Mouse (Mus musculus) right cerebral cortex, postnatal 14 days (tissue): ENCODE results near the gene A130010J15Rik.

Experiments used
- DNase-seq: peaks from one replicate; pipeline ENCODE4 v3.0.0; 2022

Gene A130010J15Rik

GRCm38 (mm10) chr1:193156316-193157110 lies 11.3 kb upstream of the A130010J15Rik start:
- no peak for DNase-seq

GRCm38 (mm10) chr1:193157111-193157492 lies 10.7 kb upstream of the A130010J15Rik start:
- no peak for DNase-seq

- DNase-seq, result no peak
These were observed 8.7 kb upstream of the A130010J15Rik start for GRCm38 (mm10) chr1:193159163-193159562.

GRCm38 (mm10) chr1:193159613-193160012 lies 8.2 kb upstream of the A130010J15Rik start:
- DNase-seq, result no peak

- peak; percentile 51 for DNase-seq
These were observed 7.4 kb upstream of the A130010J15Rik start for GRCm38 (mm10) chr1:193160317-193161032.

GRCm38 (mm10) chr1:193169228-193169627 lies 1.4 kb downstream of the A130010J15Rik start:
- no peak for DNase-seq

- DNase-seq, result no peak
These were observed 2.0 kb downstream of the A130010J15Rik start for GRCm38 (mm10) chr1:193169856-193170255.

GRCm38 (mm10) chr1:193172991-193173809 lies 5.4 kb downstream of the A130010J15Rik start:
- DNase-seq, result peak; percentile 90

- DNase-seq, result no peak
These were observed 5.9 kb downstream of the A130010J15Rik start for GRCm38 (mm10) chr1:193173810-193174129.

GRCm38 (mm10) chr1:193174143-193174733 lies 6.4 kb downstream of the A130010J15Rik start:
- DNase-seq, result no peak

- no peak for DNase-seq
These were observed 13.3 kb downstream of the A130010J15Rik start for GRCm38 (mm10) chr1:193181104-193181503.

GRCm38 (mm10) chr1:193188257-193188656 lies 20.4 kb downstream of the A130010J15Rik start:
- no peak for DNase-seq

GRCm38 (mm10) chr1:193189151-193189621 lies 21.3 kb downstream of the A130010J15Rik start:
- DNase-seq, result no peak

GRCm38 (mm10) chr1:193189771-193190170 lies 21.9 kb downstream of the A130010J15Rik start:
- no peak for DNase-seq

GRCm38 (mm10) chr1:193191675-193192283 lies 23.9 kb downstream of the A130010J15Rik start:
- DNase-seq, result no peak

GRCm38 (mm10) chr1:193194416-193195140 lies 26.7 kb downstream of the A130010J15Rik start:
- DNase-seq, result no peak

- no peak for DNase-seq
These were observed 27.4 kb downstream of the A130010J15Rik start for GRCm38 (mm10) chr1:193195169-193195810.

- no peak for DNase-seq
These were observed 29.8 kb downstream of the A130010J15Rik start for GRCm38 (mm10) chr1:193197494-193198205.

- no peak for DNase-seq
These were observed 30.5 kb downstream of the A130010J15Rik start for GRCm38 (mm10) chr1:193198312-193198711.

GRCm38 (mm10) chr1:193200640-193201382 lies 33.0 kb downstream of the A130010J15Rik start:
- DNase-seq, result no peak
